ENCODE assay signal across 13 mouse cellular contexts in genomic region chr7:142461446-142461845, GRCm38 (mm10). TPM values are rescaled to one million over a fixed set of nuclear protein-coding genes. Genes with fewer than 3 reads are reported as not detected.
DNase-seq lines count a peak whose midpoint lies in the region; ATAC-seq lines count a peak whose summit lies in the region.
"Had no signal": no experiment of that assay in that cellular context is flagged by ENCODE, and none has a peak within 500 bp of the region (broad histone marks: within the 10 kb centered on the region; RNA-seq: fewer than 3 reads in every experiment).

No protein-coding gene starts in this region.

- H3K9ac ChIP-seq in heart, embryonic 11.5 days (ENCODE audit: low read depth, low read length): no peak overlapping the region
- H3K9ac ChIP-seq in heart, embryonic 12.5 days: no peak overlapping the region
- H3K9ac ChIP-seq: liver, embryonic 14.5 days; neural tube, embryonic 13.5 days had no signal

- 0 out of 2 replicates have a peak overlapping the region, but pooled peaks have one; percentile 10 for H3K27ac ChIP-seq in heart, embryonic 11.5 days (ENCODE audit: low read depth, low read length)
- H3K27ac ChIP-seq in heart, embryonic 12.5 days (ENCODE audit: poor library complexity, severe bottlenecking): no peak overlapping the region
- H3K27ac ChIP-seq: kidney, postnatal 0 days; liver, embryonic 14.5 days; neural tube, embryonic 13.5 days had no signal

- no peaks in the 10 kb centered on the region for H3K9me3 ChIP-seq in heart, embryonic 11.5 days (replicated peaks; ENCODE audit: control insufficient read depth, low read length)
- no peaks in the 10 kb centered on the region for H3K9me3 ChIP-seq in heart, embryonic 12.5 days (replicated peaks)
- H3K9me3 ChIP-seq: neural tube, embryonic 13.5 days had no signal

- no peak overlapping the region for H3K4me3 ChIP-seq in heart, embryonic 11.5 days (ENCODE audit: low read depth, low read length)
- no peak overlapping the region for H3K4me3 ChIP-seq in heart, embryonic 12.5 days
- H3K4me3 ChIP-seq: neural tube, embryonic 13.5 days had no signal

- intact Hi-C loops in heart, postnatal 25 days (cut with DNase I): no loop called here

- peaks cover 56% of the 10 kb centered on the region for H3K4me1 ChIP-seq in heart, embryonic 11.5 days (ENCODE audit: control insufficient read depth, insufficient read depth, low read length)
- H3K4me1 ChIP-seq in heart, embryonic 12.5 days (replicated peaks): peaks cover 62% of the 10 kb centered on the region

- WGBS in heart, embryonic 11.5 days (ENCODE audit: insufficient replicate concordance): 79% methylated on average over 2 of the region's 2 CpGs
- WGBS in heart, embryonic 12.5 days: 88% methylated on average over 2 of the region's 2 CpGs

- no peaks in the 10 kb centered on the region for H3K27me3 ChIP-seq in heart, embryonic 11.5 days (ENCODE audit: control insufficient read depth, insufficient read depth, low read length)
- H3K27me3 ChIP-seq in heart, embryonic 12.5 days (replicated peaks): no peaks in the 10 kb centered on the region
- H3K27me3 ChIP-seq: neural tube, embryonic 13.5 days had no signal

- DNase-seq in T-cell, adult 2 months (ENCODE audit: low spot score): peak; percentile 57
- peak; percentile 0 for DNase-seq in heart, postnatal 25 days (ENCODE audit: low spot score)
- peak; percentile 30 for DNase-seq in naive thymus-derived CD4-positive, alpha-beta T cell, adult 2 months (ENCODE audit: low read depth)
- no peak for DNase-seq in urinary bladder, postnatal 10 days (ENCODE audit: low spot score)
- no peak for DNase-seq in layer of hippocampus, postnatal 14 days (ENCODE audit: low spot score in 2 of 2)
- DNase-seq: adrenal gland, adult 8-10 months had no signal

- H3K4me2 ChIP-seq in heart, embryonic 11.5 days: no peak overlapping the region
- no peak overlapping the region for H3K4me2 ChIP-seq in heart, embryonic 12.5 days
- H3K4me2 ChIP-seq: neural tube, embryonic 13.5 days had no signal

- ATAC-seq in heart, embryonic 11.5 days (replicated peaks; ENCODE audit: insufficient number of reproducible peaks, low FRiP score, low TSS enrichment): no peak
- ATAC-seq in heart, embryonic 12.5 days (ENCODE audit: insufficient number of reproducible peaks, low FRiP score): no peak
- no peak for ATAC-seq in frontal cortex, adult (ENCODE audit: low TSS enrichment)

- H3K36me3 ChIP-seq in heart, embryonic 11.5 days (ENCODE audit: control insufficient read depth, insufficient read depth, low read length): no peaks in the 10 kb centered on the region
- no peaks in the 10 kb centered on the region for H3K36me3 ChIP-seq in heart, embryonic 12.5 days
- H3K36me3 ChIP-seq: neural tube, embryonic 13.5 days had no signal

RNA-seq across cellular contexts. Expression of gene Lsp1, which starts 0.8 kb away (rescaled TPM):
- 31.4 and 32.1 TPM in 2 replicates for polyA plus RNA-seq in heart, embryonic 11.5 days (2014; fragmentation: Nextera tagmentation; extraction: Ambion mirVana)
- polyA plus RNA-seq in heart, embryonic 12.5 days (2016; fragmentation: Nextera tagmentation; extraction: Ambion mirVana): 33.4 and 38.4 TPM in 2 replicates
- 10 to 100 TPM; 43.7 to 48.1 TPM for total RNA-seq in heart, postnatal 25 days (2021)
- total RNA-seq in layer of hippocampus, postnatal 14 days (2021): 1 to 10 TPM; 4.2 to 4.7 TPM

RNA-seq across cellular contexts. Expression of gene Tnni2, which starts 19.8 kb away (rescaled TPM):
- polyA plus RNA-seq in heart, embryonic 11.5 days (2014; fragmentation: Nextera tagmentation; extraction: Ambion mirVana): 46.1 and 51.6 TPM in 2 replicates
- 50.6 and 53.5 TPM in 2 replicates for polyA plus RNA-seq in heart, embryonic 12.5 days (2016; fragmentation: Nextera tagmentation; extraction: Ambion mirVana)
- total RNA-seq in heart, postnatal 25 days (2021): 1 to 10 TPM; 4.4 to 7.1 TPM
- under 1 TPM in 1 of 2 experiments, not detected in 1; 0.37 TPM for total RNA-seq in layer of hippocampus, postnatal 14 days (2021)

RNA-seq across cellular contexts. Expression of gene Syt8, which starts 26.8 kb away (rescaled TPM):
- polyA plus RNA-seq in heart, embryonic 11.5 days (2014; fragmentation: Nextera tagmentation; extraction: Ambion mirVana): 0.26 and 0.31 TPM in 2 replicates
- 0.28 and 0.57 TPM in 2 replicates for polyA plus RNA-seq in heart, embryonic 12.5 days (2016; fragmentation: Nextera tagmentation; extraction: Ambion mirVana)
- not detected for total RNA-seq in heart, postnatal 25 days (2021)
- not detected for total RNA-seq in layer of hippocampus, postnatal 14 days (2021)
- polyA plus RNA-seq: cortical plate, adult 2 months; neural tube, embryonic 13.5 days had no signal

RNA-seq across cellular contexts. Expression of gene Tnnt3, which starts 37.2 kb away (rescaled TPM):
- 16.0 and 16.3 TPM in 2 replicates for polyA plus RNA-seq in heart, embryonic 11.5 days (2014; fragmentation: Nextera tagmentation; extraction: Ambion mirVana)
- polyA plus RNA-seq in heart, embryonic 12.5 days (2016; fragmentation: Nextera tagmentation; extraction: Ambion mirVana): 6.4 and 9.3 TPM in 2 replicates
- 1 to 10 TPM in 1 of 2 experiments, not detected in 1; 2.0 TPM for total RNA-seq in heart, postnatal 25 days (2021)
- total RNA-seq in layer of hippocampus, postnatal 14 days (2021): under 1 TPM; 0.92 to 0.95 TPM

Comparison
In these comparisons a context has a peak if more than half of its experiments do, and no peak if none do; other contexts are left out.
1. DNase-seq: peak in T-cell, adult 2 months (single experiment), heart, postnatal 25 days (single experiment) and naive thymus-derived CD4-positive, alpha-beta T cell, adult 2 months (single experiment); none in urinary bladder, postnatal 10 days (single experiment) and layer of hippocampus, postnatal 14 days (0 of 2).
2. RNA of gene Lsp1, which starts 0.8 kb away (total RNA-seq): 43.7 to 48.1 TPM in heart, postnatal 25 days; 4.2 to 4.7 TPM in layer of hippocampus, postnatal 14 days; every median in the first group is over 4 times any median in the second.